Mouse (Mus musculus): ENCODE results near the gene Nova1.

Gene Nova1

DNA sequence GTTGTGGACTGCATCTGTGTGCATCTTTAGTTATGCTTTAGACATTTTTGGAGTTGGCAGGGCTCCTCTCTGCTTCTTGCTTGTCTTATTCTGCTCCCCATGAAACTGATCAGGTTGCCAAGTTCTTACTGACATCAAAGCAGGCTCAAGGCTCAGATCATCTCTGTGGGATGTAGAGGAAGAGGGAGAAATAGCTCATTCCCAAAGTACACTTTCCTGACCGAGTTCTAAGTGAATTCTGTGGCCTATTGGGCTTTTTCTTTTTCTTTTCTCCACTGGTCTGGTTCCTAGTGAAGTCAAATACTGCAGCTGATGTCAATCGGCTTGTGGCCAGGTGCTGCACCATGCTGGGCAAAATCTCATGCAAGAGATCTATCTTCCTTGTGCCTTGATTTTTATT is 152.0 kb downstream of the Nova1 start:
- no peak for DNase-seq

DNA sequence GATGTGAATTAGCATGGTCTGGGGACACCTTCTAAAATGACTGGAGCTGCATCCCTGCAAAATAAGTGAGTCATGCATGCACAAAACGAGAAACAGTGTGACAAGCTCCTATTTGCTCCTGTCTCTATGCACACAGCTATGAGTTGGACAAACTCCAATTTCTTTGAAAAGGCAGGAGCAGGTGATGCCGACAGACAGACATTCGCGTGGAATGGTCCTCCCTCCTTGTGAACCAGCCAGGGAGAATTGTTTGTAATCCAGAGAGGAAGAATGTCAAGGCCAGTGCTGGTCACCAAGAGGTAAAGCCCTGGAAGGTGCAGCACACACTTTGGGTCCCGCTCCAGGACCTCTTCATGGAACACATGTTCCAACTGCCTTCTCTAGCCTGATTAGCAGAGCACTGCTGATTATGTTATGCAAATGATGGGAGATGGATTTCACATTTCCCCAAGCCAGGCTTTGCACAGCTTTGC is 172.6 kb downstream of the Nova1 start:
- DNase-seq = no peak

DNA sequence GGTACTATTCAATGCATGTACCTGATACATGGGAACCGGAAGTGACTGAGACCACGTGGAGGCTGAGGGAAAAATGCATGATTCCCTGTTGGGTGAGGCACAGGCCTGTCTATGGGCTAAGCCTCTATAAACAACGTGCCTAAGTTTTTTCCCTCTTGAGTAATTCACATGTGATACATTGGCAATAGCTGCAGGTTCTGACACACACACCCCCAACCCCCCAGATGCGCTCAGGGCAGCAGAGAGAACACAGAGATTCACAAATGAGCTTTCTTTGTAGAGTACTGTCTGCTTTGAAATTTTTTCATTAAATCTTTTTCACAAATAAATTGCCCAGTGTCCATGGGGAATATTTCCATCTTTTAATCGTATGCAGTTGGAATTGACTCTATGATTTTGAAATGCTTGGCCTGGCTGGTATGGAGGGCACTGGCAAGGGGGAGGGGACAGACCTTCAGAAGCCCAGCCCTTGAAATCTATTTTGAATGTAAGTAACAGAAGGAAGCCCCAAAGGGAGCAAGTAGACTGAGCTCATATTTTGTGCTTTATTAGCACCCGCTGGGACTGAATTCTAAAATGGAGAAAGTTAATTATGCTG is 173.3 kb downstream of the Nova1 start:
- no peak for DNase-seq

Data from kidney, postnatal 25 days (tissue).